Mouse (Mus musculus) lung, embryonic 16.5 days (tissue): ENCODE measurements at regions not wholly inside any gene's neighbourhood (a gene's known extent, or its start where the extent isn't known, plus 50 kb on each side); places are given as distances from the start of the nearest gene placed in this dataset.

Experiments used
- ATAC-seq: fragments of 200-750 bp; cut with Nextera tagmentation; 2 replicates; pipeline ENCODE4 v1.8.0; 2017; ENCODE audit warnings: low read depth, mild to moderate bottlenecking, moderate library complexity
- H3K27ac ChIP-seq: fragments of 300-500 bp; sonication (generic); 2 replicates; pipeline ENCODE4 v1.5.1; 2014; ENCODE audit warnings: mild to moderate bottlenecking, control low read depth, low read length
- H3K27me3 ChIP-seq: fragments of 300-500 bp; sonication (generic); 2 replicates; pipeline ENCODE4 v1.6.1; 2014; ENCODE audit warnings: low read depth, low read length, mixed read lengths; ENCODE audit not compliant: control insufficient read depth, insufficient read depth
- H3K36me3 ChIP-seq: fragments of 300-500 bp; sonication (generic); 2 replicates; pipeline ENCODE4 v1.6.1; 2014; ENCODE audit warnings: low read length; ENCODE audit not compliant: control insufficient read depth, insufficient read depth
- H3K4me1 ChIP-seq: fragments of 300-500 bp; sonication (generic); replicated peaks from 2 replicates; pipeline ENCODE4 v1.6.1; 2014; ENCODE audit warnings: low read length, mixed read lengths; ENCODE audit not compliant: control insufficient read depth, insufficient read depth
- H3K4me2 ChIP-seq: fragments of 300-500 bp; sonication (generic); 2 replicates; pipeline ENCODE4 v1.6.1; 2014; ENCODE audit warnings: low read depth, low read length, control low read depth
- H3K4me3 ChIP-seq: fragments of 300-500 bp; sonication (generic); 2 replicates; pipeline ENCODE4 v1.5.1; 2014; ENCODE audit warnings: mild to moderate bottlenecking, low read length, control low read depth
- H3K9ac ChIP-seq: fragments of 300-500 bp; sonication (generic); 2 replicates; pipeline ENCODE4 v1.6.1; 2014; ENCODE audit warnings: low read length, control low read depth
- H3K9me3 ChIP-seq: fragments of 300-500 bp; sonication (generic); 2 replicates; pipeline ENCODE4 v1.6.1; 2016; ENCODE audit warnings: low read length; ENCODE audit not compliant: control insufficient read depth
- WGBS: fragments of 180-500 bp; shearing (Covaris S2); extraction: QIAGEN DNeasy Blood & Tissue Kit; methylation state at CpG from one replicate; pipeline ENCODE4 v1.1.7; 2014; 5-methylcytosine and 5-hydroxymethylcytosine counted together

DNA sequence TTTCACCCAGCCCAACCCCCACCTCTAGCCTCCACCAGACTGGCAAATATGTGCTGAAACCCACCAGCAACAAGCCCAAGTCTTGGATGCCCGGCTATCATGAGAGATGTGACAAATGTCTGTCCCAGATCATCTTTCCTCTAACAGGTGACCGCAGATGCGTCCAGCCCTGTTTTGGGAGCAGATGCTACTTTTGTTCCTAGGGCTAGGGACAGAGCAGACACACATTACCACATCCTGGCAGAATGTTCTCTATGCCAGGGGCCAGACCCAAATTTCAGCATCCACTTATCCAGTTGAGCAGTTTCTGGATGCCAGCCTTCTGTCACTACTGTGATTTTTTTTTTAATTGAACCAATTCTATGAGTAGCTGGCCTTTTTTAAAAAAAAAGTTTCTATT lies 316.7 kb downstream of the Adra2a start:
- H3K4me3 ChIP-seq, result no peak overlapping the region
- H3K9ac ChIP-seq, result no peak overlapping the region
- no peaks in the 10 kb centered on the region for H3K36me3 ChIP-seq
- no peaks in the 10 kb centered on the region for H3K4me1 ChIP-seq
- no peak overlapping the region for H3K27ac ChIP-seq
- no peak overlapping the region for H3K4me2 ChIP-seq
- no peaks in the 10 kb centered on the region for H3K27me3 ChIP-seq
- ATAC-seq, result no peak
- 77% methylated on average over 3 of the region's 3 CpGs for WGBS
- no peaks in the 10 kb centered on the region for H3K9me3 ChIP-seq

DNA sequence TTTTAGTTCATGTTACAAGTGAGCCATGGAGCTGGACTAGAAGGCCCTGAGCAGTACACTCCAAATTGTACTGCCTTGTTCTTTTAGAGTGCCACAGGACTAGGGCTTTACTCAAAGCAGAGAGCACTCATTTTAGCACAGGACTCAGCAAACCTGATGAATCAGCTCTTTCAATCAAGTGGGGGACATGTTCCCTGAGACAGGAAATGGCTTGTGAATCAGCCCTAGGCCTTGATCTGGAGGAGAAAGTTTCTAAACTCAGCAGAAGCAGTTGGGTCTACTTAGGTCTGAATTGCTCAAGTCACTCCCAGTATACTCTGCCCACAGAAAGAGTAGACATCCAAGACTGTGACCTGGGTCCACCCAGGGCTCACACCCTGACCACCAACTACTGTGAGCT lies 341.1 kb downstream of the Adra2a start:
- ATAC-seq, result no peak
- no peak overlapping the region for H3K27ac ChIP-seq

DNA sequence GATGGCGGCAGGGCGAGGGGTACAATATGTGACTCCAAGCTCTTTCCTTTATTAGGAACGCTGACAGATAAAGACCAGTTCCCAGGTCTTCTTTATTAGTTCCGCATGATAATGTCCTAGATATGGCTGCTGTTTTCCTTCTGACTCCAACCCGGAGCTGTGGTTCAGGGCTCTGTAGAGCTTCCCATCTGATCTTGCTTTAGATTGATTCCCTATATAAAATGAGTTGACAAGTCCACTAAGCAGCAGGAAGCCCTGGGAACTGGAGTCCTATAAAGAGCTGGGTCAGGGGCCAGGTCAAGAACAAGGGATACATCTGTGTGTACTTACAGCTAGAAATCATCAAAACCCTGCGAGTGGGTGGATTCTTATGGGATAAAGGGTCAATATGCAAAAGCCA lies 347.5 kb downstream of the Adra2a start:
- H3K9ac ChIP-seq, result no peak overlapping the region
- WGBS, result 77% methylated on average over 6 of the region's 6 CpGs
- no peaks in the 10 kb centered on the region for H3K36me3 ChIP-seq

More for the DNA sequence above, 341.1 kb downstream of the Adra2a start:
- Histone ChIP-seq H3K4me3 (no peak overlapping the region), H3K9me3 (no peaks in the 10 kb centered on the region), H3K4me2 (no peak overlapping the region), H3K36me3 (no peaks in the 10 kb centered on the region), H3K4me1 (no peaks in the 10 kb centered on the region), H3K27me3 (no peaks in the 10 kb centered on the region), H3K9ac (no peak overlapping the region)

DNA sequence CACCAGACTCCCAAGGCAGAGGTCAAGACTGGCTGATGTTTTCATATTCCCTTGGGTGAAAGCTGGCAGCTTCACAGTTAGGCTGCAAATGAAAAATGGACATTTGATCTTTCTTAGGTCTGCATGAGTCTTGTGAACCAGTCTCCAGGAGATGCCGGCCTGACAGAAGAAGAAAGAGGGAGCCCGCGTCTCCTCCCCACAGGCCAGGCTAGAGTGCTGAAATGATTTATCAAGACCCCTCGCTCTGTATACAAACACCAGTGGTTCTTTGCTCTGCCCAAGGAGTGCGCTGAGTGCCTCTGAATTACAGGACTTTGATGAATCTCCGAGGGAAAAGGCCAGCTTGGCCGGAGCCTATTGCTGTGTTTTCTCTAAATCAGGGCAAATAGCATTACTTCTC lies 355.7 kb downstream of the Adra2a start:
- H3K9me3 ChIP-seq, result no peaks in the 10 kb centered on the region
- H3K4me2 ChIP-seq, result no peak overlapping the region
- no peak overlapping the region for H3K9ac ChIP-seq
- no peak overlapping the region for H3K4me3 ChIP-seq
- H3K27ac ChIP-seq, result no peak overlapping the region
- ATAC-seq, result no peak
- H3K36me3 ChIP-seq, result no peaks in the 10 kb centered on the region
- WGBS, result 23% methylated on average over 7 of the region's 7 CpGs
- peaks cover 3% of the 10 kb centered on the region; the same call in 1 of the 2 replicates for H3K4me1 ChIP-seq
- H3K27me3 ChIP-seq, result no peaks in the 10 kb centered on the region

More for the DNA sequence above, 347.5 kb downstream of the Adra2a start:
- Histone ChIP-seq H3K9me3 (no peaks in the 10 kb centered on the region), H3K4me3 (no peak overlapping the region), H3K4me1 (peaks cover 3% of the 10 kb centered on the region; the same call in 1 of the 2 replicates), H3K4me2 (no peak overlapping the region), H3K27ac (no peak overlapping the region), H3K27me3 (no peaks in the 10 kb centered on the region)
- no peak for ATAC-seq

DNA sequence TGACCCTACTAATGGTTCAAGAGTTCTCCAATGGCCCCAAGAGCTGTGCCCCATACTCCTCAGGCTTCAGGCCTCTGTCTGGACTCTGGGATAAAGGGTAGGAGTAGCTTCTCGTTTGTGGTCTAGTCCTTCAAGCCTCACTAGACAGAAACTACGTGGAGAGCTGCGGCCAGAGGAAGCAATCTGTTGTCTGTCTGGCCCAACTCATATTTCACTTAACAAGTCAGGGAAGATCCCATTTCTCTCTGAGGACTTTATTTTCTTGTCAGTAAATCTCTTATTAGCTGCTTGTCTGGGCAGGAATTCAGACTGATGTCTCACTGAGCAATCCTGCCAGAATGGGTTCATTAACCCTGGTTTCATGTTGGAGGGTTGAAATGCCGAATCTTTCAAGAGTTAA lies 364.0 kb downstream of the Adra2a start:
- no peaks in the 10 kb centered on the region for H3K4me1 ChIP-seq
- ATAC-seq, result 0 out of 2 replicates have a peak, but pooled peaks have one; percentile 31
- H3K4me3 ChIP-seq, result no peak overlapping the region
- H3K36me3 ChIP-seq, result no peaks in the 10 kb centered on the region
- no peaks in the 10 kb centered on the region for H3K27me3 ChIP-seq
- no peaks in the 10 kb centered on the region for H3K9me3 ChIP-seq
- no peak overlapping the region for H3K27ac ChIP-seq
- WGBS, result 57% methylated on average over 4 of the region's 4 CpGs
- no peak overlapping the region for H3K9ac ChIP-seq
- H3K4me2 ChIP-seq, result no peak overlapping the region

DNA sequence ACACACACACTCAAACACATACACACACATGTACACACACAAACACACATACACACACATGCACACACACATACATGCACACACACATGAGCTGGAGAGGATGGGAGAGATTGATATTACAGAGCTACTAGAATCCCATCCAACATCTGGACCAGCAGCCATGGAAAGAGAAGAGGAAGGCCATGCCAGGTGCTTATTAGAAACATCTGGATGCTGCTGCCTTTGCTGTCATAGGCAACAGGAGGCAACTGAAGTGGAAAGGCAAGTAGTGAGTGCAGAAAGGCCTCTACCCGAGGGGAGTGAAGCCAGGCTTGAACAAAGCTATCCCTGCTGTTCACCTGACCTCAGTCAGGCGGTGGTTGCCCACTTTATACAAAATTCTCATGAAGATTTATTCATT lies 385.1 kb downstream of the Adra2a start:
- no peak for ATAC-seq
- 45% methylated on average over 2 of the region's 2 CpGs for WGBS

DNA sequence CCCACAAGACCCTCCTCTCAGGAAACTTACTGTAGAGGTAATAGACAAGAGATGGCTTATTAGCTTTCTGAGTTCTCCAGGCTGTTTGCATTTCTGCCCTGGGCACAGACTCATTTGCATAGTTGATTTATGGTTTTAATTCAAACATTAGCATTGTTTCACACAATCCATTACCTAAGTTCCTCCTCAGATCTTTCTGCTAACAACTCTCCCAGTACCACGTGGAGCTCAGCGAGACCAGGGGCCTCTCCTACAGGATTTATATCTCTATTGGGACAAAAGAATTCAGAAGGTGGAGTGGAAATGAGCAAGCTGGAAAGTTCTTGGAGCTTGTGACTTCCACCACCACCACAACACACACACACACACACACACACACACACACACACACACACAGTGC lies 396.8 kb downstream of the Adra2a start:
- Histone ChIP-seq H3K27me3 (no peaks in the 10 kb centered on the region), H3K4me2 (no peak overlapping the region), H3K36me3 (no peaks in the 10 kb centered on the region), H3K9ac (no peak overlapping the region), H3K4me1 (no peaks in the 10 kb centered on the region), H3K27ac (no peak overlapping the region), H3K9me3 (no peaks in the 10 kb centered on the region), H3K4me3 (no peak overlapping the region)
- no peak for ATAC-seq
- WGBS, result 34% methylated on average over 2 of the region's 2 CpGs

More for the DNA sequence above, 385.1 kb downstream of the Adra2a start:
- no peaks in the 10 kb centered on the region for H3K4me1 ChIP-seq
- H3K27me3 ChIP-seq, result no peaks in the 10 kb centered on the region
- no peaks in the 10 kb centered on the region for H3K36me3 ChIP-seq
- H3K4me2 ChIP-seq, result no peak overlapping the region
- H3K27ac ChIP-seq, result no peak overlapping the region
- no peak overlapping the region for H3K4me3 ChIP-seq
- no peaks in the 10 kb centered on the region for H3K9me3 ChIP-seq
- no peak overlapping the region for H3K9ac ChIP-seq

DNA sequence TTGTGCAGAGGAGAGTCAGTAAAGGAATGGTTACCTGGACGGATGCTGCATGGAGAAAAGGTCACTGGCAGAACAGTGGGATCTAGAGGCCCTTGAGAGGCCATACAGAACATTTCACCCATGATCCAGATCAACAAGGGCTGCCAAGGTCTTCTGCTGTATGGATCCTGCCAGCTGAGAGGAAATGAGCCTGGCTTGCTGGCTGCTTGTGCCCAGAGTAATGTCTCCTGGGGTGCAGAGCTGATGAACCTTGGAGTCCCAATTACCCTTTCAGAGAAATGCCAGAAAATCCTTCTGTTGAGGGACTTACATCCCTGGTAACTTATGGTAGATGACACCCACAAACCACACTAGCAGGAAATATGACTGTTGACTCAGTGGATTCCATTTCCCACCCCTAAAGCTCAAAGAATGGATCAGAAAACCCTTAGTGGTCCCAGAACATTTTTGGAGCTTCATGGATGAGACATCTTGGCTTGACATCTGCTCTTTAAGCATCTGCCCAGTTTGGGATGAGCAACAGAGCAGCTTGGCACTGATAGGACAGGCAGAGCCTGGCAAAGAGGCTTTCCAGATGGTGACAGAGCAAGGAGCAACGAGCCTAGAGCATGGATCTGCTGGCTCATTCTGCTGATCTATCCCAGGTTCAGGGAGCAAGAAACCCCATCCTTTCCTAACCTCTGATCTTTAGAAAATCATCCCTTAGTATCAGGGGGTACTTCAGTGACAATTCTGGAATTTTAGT lies 416.6 kb downstream of the Adra2a start:
- no peak overlapping the region for H3K4me2 ChIP-seq
- H3K27ac ChIP-seq, result no peak overlapping the region
- ATAC-seq, result no peak
- H3K9me3 ChIP-seq, result no peaks in the 10 kb centered on the region; the same call in 1 of the 2 replicates
- H3K4me3 ChIP-seq, result no peak overlapping the region
- no peak overlapping the region for H3K9ac ChIP-seq
- H3K27me3 ChIP-seq, result no peaks in the 10 kb centered on the region
- no peaks in the 10 kb centered on the region for H3K36me3 ChIP-seq
- H3K4me1 ChIP-seq, result no peaks in the 10 kb centered on the region
- 53% methylated on average over 2 of the region's 2 CpGs for WGBS

DNA sequence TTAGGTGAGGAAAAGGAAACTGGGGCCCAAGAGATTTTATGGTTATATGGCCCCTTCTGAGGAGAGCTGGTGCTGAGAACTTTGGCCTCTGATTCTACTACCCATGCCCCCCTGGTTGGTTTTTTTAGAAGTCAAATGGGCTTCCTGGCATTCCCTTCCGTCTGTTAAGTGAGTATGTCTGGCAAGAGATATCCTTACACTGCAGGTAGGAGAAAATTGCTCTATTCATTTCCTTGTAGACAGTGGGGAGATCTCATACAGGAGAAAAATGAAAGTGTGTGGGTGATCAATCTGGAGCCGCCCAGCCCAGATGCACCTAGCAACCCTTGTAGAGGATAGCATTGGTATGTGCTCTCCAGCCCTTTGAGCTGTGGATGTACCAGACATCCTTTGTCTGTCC lies 418.5 kb downstream of the Adra2a start:
- no peaks in the 10 kb centered on the region for H3K36me3 ChIP-seq
- no peak overlapping the region for H3K27ac ChIP-seq
- no peaks in the 10 kb centered on the region for H3K4me1 ChIP-seq
- no peak overlapping the region for H3K4me3 ChIP-seq
- H3K27me3 ChIP-seq, result no peaks in the 10 kb centered on the region
- no peak for ATAC-seq
- no peaks in the 10 kb centered on the region; the same call in 1 of the 2 replicates for H3K9me3 ChIP-seq
- no peak overlapping the region for H3K4me2 ChIP-seq
- H3K9ac ChIP-seq, result no peak overlapping the region
- 90% methylated on average over 2 of the region's 2 CpGs for WGBS
